Mouse (Mus musculus): ENCODE results near the gene Ntrk3. TPM values are rescaled to one million over a fixed set of nuclear protein-coding genes. Genes with fewer than 3 reads are reported as not detected.
A peak's percentile ranks its signal among the peaks of the same experiment; 100 is the strongest.

The Ntrk3 gene
- 1.9 and 2.3 TPM in 2 replicates for polyA plus RNA-seq (2015; fragmentation: Nextera tagmentation; extraction: Ambion mirVana)

DNA sequence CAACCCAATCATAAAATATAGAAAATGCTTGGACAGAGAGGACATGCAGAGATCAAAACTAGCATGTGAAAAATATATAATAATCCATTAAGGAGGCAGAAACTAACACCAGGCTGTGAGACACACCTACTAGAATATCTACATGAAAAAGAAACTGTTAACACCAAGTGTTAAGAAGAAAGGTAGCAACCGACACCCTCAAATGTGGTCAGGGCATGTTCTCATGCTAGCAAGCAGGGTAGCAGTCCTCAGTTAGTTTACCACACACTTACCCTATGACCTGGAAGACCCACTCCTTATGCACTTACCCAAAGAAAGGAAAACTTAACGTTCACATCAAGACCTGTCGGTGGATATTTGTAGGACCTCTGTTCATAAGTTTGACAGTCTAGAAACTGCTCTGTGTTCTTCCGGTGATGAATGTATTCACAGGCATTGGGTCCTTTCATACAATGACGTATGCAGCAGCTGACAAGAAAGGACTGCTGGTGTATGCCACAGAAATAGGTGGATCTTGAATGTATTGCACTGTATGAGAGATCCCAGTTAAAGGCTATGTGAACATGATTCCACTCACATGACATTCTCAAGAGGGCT, at the start of gene Ntrk3:
TSS of gene Ntrk3 (minus strand) at position 399 of the 597 bp plus-strand sequence.
- no peaks in the 10 kb centered on the region for H3K4me1 ChIP-seq (ENCODE audit: control insufficient read depth, insufficient read depth, low read length)
- peak; percentile 38; the same call in 1 of the 2 replicates for ATAC-seq (replicated peaks; ENCODE audit: extremely low read depth, insufficient read depth, low FRiP score)
- no peaks in the 10 kb centered on the region for H3K36me3 ChIP-seq (ENCODE audit: control insufficient read depth, insufficient read depth)
- peak within 1 kb of the TSS; percentile 10; the same call in 1 of the 2 replicates for H3K27ac ChIP-seq (ENCODE audit: low read length)
- H3K4me3 ChIP-seq (ENCODE audit: low read length) = no peak within 1 kb of the TSS
- no peaks in the 10 kb centered on the region for H3K9me3 ChIP-seq (replicated peaks; ENCODE audit: control insufficient read depth, low read length)
- no peaks in the 10 kb centered on the region for H3K27me3 ChIP-seq (ENCODE audit: control insufficient read depth, insufficient read depth, low read length)
- H3K9ac ChIP-seq (ENCODE audit: low read length) = no peak within 1 kb of the TSS
- no peak within 1 kb of the TSS for H3K4me2 ChIP-seq (ENCODE audit: low read depth, low read length)
- WGBS = 77% methylated on average over 5 of the region's 5 CpGs

- no peak overlapping the region for H3K9ac ChIP-seq (ENCODE audit: low read length)
- H3K27ac ChIP-seq (ENCODE audit: low read length) = no peak overlapping the region
- peaks cover 23% of the 10 kb centered on the region for H3K36me3 ChIP-seq (ENCODE audit: control insufficient read depth, insufficient read depth)
- H3K4me3 ChIP-seq (ENCODE audit: low read length) = no peak overlapping the region
- peaks cover 13% of the 10 kb centered on the region for H3K4me1 ChIP-seq (ENCODE audit: control insufficient read depth, insufficient read depth, low read length)
- WGBS = 60% methylated on average over 5 of the region's 5 CpGs
- H3K27me3 ChIP-seq (ENCODE audit: control insufficient read depth, insufficient read depth, low read length) = no peaks in the 10 kb centered on the region
- no peak overlapping the region for H3K4me2 ChIP-seq (ENCODE audit: low read depth, low read length)
- no peak for ATAC-seq (replicated peaks; ENCODE audit: extremely low read depth, insufficient read depth, low FRiP score)
- H3K9me3 ChIP-seq (replicated peaks; ENCODE audit: control insufficient read depth, low read length) = no peaks in the 10 kb centered on the region
These were observed 48.1 kb upstream of the Ntrk3 start for GRCm38 (mm10) chr7:78785906-78786305.

GRCm38 (mm10) chr7:78782639-78783581, 45.1 kb upstream of the Ntrk3 start, which contains the start of the genes Mrps11 and Mrpl46:
TSS of gene Mrps11 (plus strand) at chr7:78783119.
TSS of gene Mrpl46 (minus strand) at chr7:78783531.
- H3K9me3 ChIP-seq (replicated peaks; ENCODE audit: control insufficient read depth, low read length) = no peaks in the 10 kb centered on the region
- peak within 1 kb of the TSS; percentile 94 for H3K4me2 ChIP-seq (ENCODE audit: low read depth, low read length)
- ATAC-seq (replicated peaks; ENCODE audit: extremely low read depth, insufficient read depth, low FRiP score) = peak; percentile 97
- H3K4me1 ChIP-seq (ENCODE audit: control insufficient read depth, insufficient read depth, low read length) = peaks cover 13% of the 10 kb centered on the region
- peak within 1 kb of the TSS; percentile 91 for H3K9ac ChIP-seq (ENCODE audit: low read length)
- peak within 1 kb of the TSS; percentile 76 for H3K4me3 ChIP-seq (ENCODE audit: low read length)
- H3K36me3 ChIP-seq (ENCODE audit: control insufficient read depth, insufficient read depth) = peaks cover 19% of the 10 kb centered on the region
- no peaks in the 10 kb centered on the region for H3K27me3 ChIP-seq (ENCODE audit: control insufficient read depth, insufficient read depth, low read length)
- H3K27ac ChIP-seq (ENCODE audit: low read length) = peak within 1 kb of the TSS; percentile 43; the same call in 1 of the 2 replicates
- WGBS = under 1% methylated on average over 44 of the region's 44 CpGs

GRCm38 (mm10) chr7:78778741-78779140, 40.9 kb upstream of the Ntrk3 start:
- H3K27me3 ChIP-seq (ENCODE audit: control insufficient read depth, insufficient read depth, low read length) = no peaks in the 10 kb centered on the region
- ATAC-seq (replicated peaks; ENCODE audit: extremely low read depth, insufficient read depth, low FRiP score) = no peak
- no peak overlapping the region for H3K9ac ChIP-seq (ENCODE audit: low read length)
- no peak overlapping the region for H3K4me3 ChIP-seq (ENCODE audit: low read length)
- H3K9me3 ChIP-seq (replicated peaks; ENCODE audit: control insufficient read depth, low read length) = no peaks in the 10 kb centered on the region
- H3K4me2 ChIP-seq (ENCODE audit: low read depth, low read length) = no peak overlapping the region
- no peak overlapping the region for H3K27ac ChIP-seq (ENCODE audit: low read length)
- WGBS = 89% methylated on average over 5 of the region's 5 CpGs
- peaks cover 45% of the 10 kb centered on the region for H3K36me3 ChIP-seq (ENCODE audit: control insufficient read depth, insufficient read depth)
- H3K4me1 ChIP-seq (ENCODE audit: control insufficient read depth, insufficient read depth, low read length) = peaks cover 8% of the 10 kb centered on the region

DNA sequence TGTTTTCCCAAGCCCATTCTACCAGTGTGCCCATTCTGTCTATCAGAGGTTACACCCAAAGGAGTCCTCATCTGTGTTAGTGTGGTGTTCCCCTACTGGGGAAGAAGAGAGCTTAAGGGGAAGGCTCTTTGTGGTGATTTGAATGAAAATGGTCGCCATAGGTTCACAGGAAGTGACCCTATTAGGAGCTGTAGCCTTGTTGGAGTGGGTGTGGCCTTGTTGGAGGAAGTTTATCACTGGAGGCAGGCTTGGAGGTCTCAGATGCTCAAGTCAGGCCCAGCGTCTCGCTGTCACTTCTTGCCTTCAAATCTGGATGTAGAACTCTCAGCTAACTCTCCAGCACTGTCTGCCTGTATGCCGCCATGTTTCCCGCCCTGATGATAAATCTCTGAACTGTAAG, 33.1 kb upstream of the Ntrk3 start:
- no peak for ATAC-seq (replicated peaks; ENCODE audit: extremely low read depth, insufficient read depth, low FRiP score)
- H3K27ac ChIP-seq (ENCODE audit: low read length) = no peak overlapping the region
- WGBS = 86% methylated on average over 5 of the region's 5 CpGs

GRCm38 (mm10) chr7:78769075-78769652, 31.4 kb upstream of the Ntrk3 start:
- no peak overlapping the region for H3K27ac ChIP-seq (ENCODE audit: low read length)
- ATAC-seq (replicated peaks; ENCODE audit: extremely low read depth, insufficient read depth, low FRiP score) = no peak

More for the DNA sequence above, 33.1 kb upstream of the Ntrk3 start:
- Histone ChIP-seq H3K4me3 (ENCODE audit: low read length) (no peak overlapping the region), H3K9ac (ENCODE audit: low read length) (no peak overlapping the region), H3K27me3 (ENCODE audit: control insufficient read depth, insufficient read depth, low read length) (no peaks in the 10 kb centered on the region), H3K36me3 (ENCODE audit: control insufficient read depth, insufficient read depth) (peaks cover 22% of the 10 kb centered on the region), H3K4me1 (ENCODE audit: control insufficient read depth, insufficient read depth, low read length) (no peaks in the 10 kb centered on the region), H3K9me3 (replicated peaks; ENCODE audit: control insufficient read depth, low read length) (no peaks in the 10 kb centered on the region), H3K4me2 (ENCODE audit: low read depth, low read length) (no peak overlapping the region)

GRCm38 (mm10) chr7:78767929-78768531, 30.2 kb upstream of the Ntrk3 start:
- no peak for ATAC-seq (replicated peaks; ENCODE audit: extremely low read depth, insufficient read depth, low FRiP score)
- 81% methylated on average over 12 of the region's 12 CpGs for WGBS

More at GRCm38 (mm10) chr7:78769075-78769652, 31.4 kb upstream of the Ntrk3 start:
- H3K27me3 ChIP-seq (ENCODE audit: control insufficient read depth, insufficient read depth, low read length) = no peaks in the 10 kb centered on the region; the same call in 1 of the 2 replicates
- H3K9ac ChIP-seq (ENCODE audit: low read length) = no peak overlapping the region
- H3K4me1 ChIP-seq (ENCODE audit: control insufficient read depth, insufficient read depth, low read length) = no peaks in the 10 kb centered on the region
- H3K4me3 ChIP-seq (ENCODE audit: low read length) = no peak overlapping the region
- H3K4me2 ChIP-seq (ENCODE audit: low read depth, low read length) = no peak overlapping the region
- H3K36me3 ChIP-seq (ENCODE audit: control insufficient read depth, insufficient read depth) = peaks cover 6% of the 10 kb centered on the region
- no peaks in the 10 kb centered on the region for H3K9me3 ChIP-seq (replicated peaks; ENCODE audit: control insufficient read depth, low read length)
- 40% methylated on average over 7 of the region's 7 CpGs for WGBS

DNA sequence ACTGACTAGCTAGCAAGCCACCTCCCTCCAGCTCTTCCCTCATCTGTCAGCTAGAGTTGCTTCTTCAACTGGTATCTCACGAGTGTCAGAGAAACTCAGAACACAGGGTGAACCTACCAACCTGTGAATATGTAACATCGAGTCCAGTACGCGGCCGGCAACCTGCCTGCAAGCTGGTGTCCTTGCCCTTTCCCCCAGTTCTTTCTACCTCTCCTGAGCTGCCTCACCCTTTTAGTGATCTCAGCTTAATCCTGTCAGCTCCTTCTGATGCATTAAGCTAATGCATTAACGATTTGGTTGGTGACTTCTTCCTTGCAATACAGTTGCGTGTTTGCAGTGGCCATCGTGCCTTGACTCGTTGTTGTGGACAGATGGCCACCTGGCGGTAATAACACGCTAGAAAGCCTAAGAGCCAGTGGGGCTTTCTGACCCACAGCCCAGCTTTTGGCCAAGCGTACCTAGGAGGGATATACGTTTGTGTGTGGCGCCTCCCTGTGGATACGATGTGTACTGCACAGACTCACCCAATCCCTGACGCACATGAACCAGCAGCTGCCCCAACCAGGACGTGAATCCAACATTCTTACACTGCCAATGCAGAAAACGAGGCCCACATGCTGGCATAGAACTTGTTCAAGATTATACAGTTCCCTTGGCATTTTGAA, 28.3 kb upstream of the Ntrk3 start:
- 26% methylated on average over 18 of the region's 18 CpGs for WGBS
- Histone ChIP-seq H3K27ac (ENCODE audit: low read length) (no peak overlapping the region), H3K4me3 (ENCODE audit: low read length) (no peak overlapping the region), H3K4me2 (ENCODE audit: low read depth, low read length) (no peak overlapping the region), H3K4me1 (ENCODE audit: control insufficient read depth, insufficient read depth, low read length) (no peaks in the 10 kb centered on the region), H3K9me3 (replicated peaks; ENCODE audit: control insufficient read depth, low read length) (no peaks in the 10 kb centered on the region), H3K36me3 (ENCODE audit: control insufficient read depth, insufficient read depth) (no peaks in the 10 kb centered on the region), H3K27me3 (ENCODE audit: control insufficient read depth, insufficient read depth, low read length) (no peaks in the 10 kb centered on the region; the same call in 1 of the 2 replicates), H3K9ac (ENCODE audit: low read length) (no peak overlapping the region)
- ATAC-seq (replicated peaks; ENCODE audit: extremely low read depth, insufficient read depth, low FRiP score) = no peak; the same call in 1 of the 2 replicates

More at GRCm38 (mm10) chr7:78767929-78768531, 30.2 kb upstream of the Ntrk3 start:
- no peak overlapping the region for H3K4me2 ChIP-seq (ENCODE audit: low read depth, low read length)
- no peaks in the 10 kb centered on the region; the same call in 1 of the 2 replicates for H3K36me3 ChIP-seq (ENCODE audit: control insufficient read depth, insufficient read depth)
- H3K9me3 ChIP-seq (replicated peaks; ENCODE audit: control insufficient read depth, low read length) = no peaks in the 10 kb centered on the region
- no peak overlapping the region for H3K4me3 ChIP-seq (ENCODE audit: low read length)
- no peaks in the 10 kb centered on the region; the same call in 1 of the 2 replicates for H3K27me3 ChIP-seq (ENCODE audit: control insufficient read depth, insufficient read depth, low read length)
- no peak overlapping the region for H3K27ac ChIP-seq (ENCODE audit: low read length)
- no peak overlapping the region for H3K9ac ChIP-seq (ENCODE audit: low read length)
- H3K4me1 ChIP-seq (ENCODE audit: control insufficient read depth, insufficient read depth, low read length) = no peaks in the 10 kb centered on the region
